Mouse (Mus musculus) monocyte, adult 5-6 weeks (primary cell): ENCODE measurements around the gene Sirt4. TPM values are rescaled to one million over a fixed set of nuclear protein-coding genes. Genes with fewer than 3 reads are reported as not detected.
"Not testable (repeated sequence)": the region's sequence is repeated elsewhere in the genome, so short reads cannot be mapped to it uniquely, and the experiment has no call there.

ENCODE experiments used
- ATAC-seq: fragments of 153-309, 156-312 bp; replicated peaks from 2 replicates; pipeline ENCODE4 v1.8.0; 2017; ENCODE audit warnings: mild to moderate bottlenecking; ENCODE audit not compliant: low TSS enrichment, insufficient number of reproducible peaks, severe bottlenecking, poor library complexity, low FRiP score
- total RNA-seq: library from RNA; stranded (forward); fragments of 200-1000, 200-491, 200-594 nt; gene quantifications from 3 replicates; pipeline ENCODE4 v1.2.3, GENCODE M21; 2017

Gene Sirt4
- total RNA-seq, 1 experiment from 2014 or later, result 10.7 TPM

- no peak for ATAC-seq
Measured at GRCm38 (mm10) chr5:115498307-115499240, 14.0 kb upstream of the Sirt4 start.

GRCm38 (mm10) chr5:115497033-115497432, 12.5 kb upstream of the Sirt4 start:
- ATAC-seq, result no peak

GRCm38 (mm10) chr5:115495618-115496017, 11.1 kb upstream of the Sirt4 start:
- not testable (repeated sequence) for ATAC-seq

GRCm38 (mm10) chr5:115493441-115493840, 8.9 kb upstream of the Sirt4 start:
- no peak for ATAC-seq

GRCm38 (mm10) chr5:115492711-115493335, 8.3 kb upstream of the Sirt4 start:
- ATAC-seq, result no peak

GRCm38 (mm10) chr5:115491771-115492322, 7.3 kb upstream of the Sirt4 start:
- ATAC-seq, result no peak

GRCm38 (mm10) chr5:115491076-115491475, 6.6 kb upstream of the Sirt4 start:
- ATAC-seq, result no peak

GRCm38 (mm10) chr5:115490638-115491000, 6.1 kb upstream of the Sirt4 start:
- ATAC-seq, result no peak

GRCm38 (mm10) chr5:115489699-115490637, 5.4 kb upstream of the Sirt4 start:
- ATAC-seq, result peak; percentile 82

GRCm38 (mm10) chr5:115488841-115489698, 4.5 kb upstream of the Sirt4 start:
- peak; percentile 20; the same call in 1 of the 2 replicates for ATAC-seq

GRCm38 (mm10) chr5:115487942-115488580, 3.5 kb upstream of the Sirt4 start:
- no peak for ATAC-seq

GRCm38 (mm10) chr5:115487353-115487752, 2.8 kb upstream of the Sirt4 start:
- ATAC-seq, result no peak

GRCm38 (mm10) chr5:115486726-115487125, 2.2 kb upstream of the Sirt4 start:
- no peak for ATAC-seq

- no peak for ATAC-seq
Measured at GRCm38 (mm10) chr5:115485489-115486205, 1.1 kb upstream of the Sirt4 start.

- no peak for ATAC-seq
Measured at GRCm38 (mm10) chr5:115484996-115485395, 471 bp upstream of the Sirt4 start.

GRCm38 (mm10) chr5:115483385-115483784, 1.1 kb downstream of the Sirt4 start:
- ATAC-seq, result no peak
